Mouse (Mus musculus) cerebellum, adult 2 months (tissue): ENCODE results near the gene Gipc3.

Experiments used
- CTCF ChIP-seq: fragments of 200-500 bp; IDR thresholded peaks from 2 replicates; pipeline ENCODE4 v1.5.1; 2011; ENCODE audit warnings: low read depth, mild to moderate bottlenecking, control low read depth, low read length, moderate library complexity, borderline replicate concordance; ENCODE audit not compliant: insufficient read depth
- POLR2A ChIP-seq: fragments of 200-500 bp; IDR thresholded peaks from 2 replicates; pipeline ENCODE4 v1.6.1; 2011; ENCODE audit warnings: low read length, control low read depth, borderline replicate concordance; ENCODE audit not compliant: insufficient read depth

- TF ChIP-seq POLR2A (no peak), CTCF (peak; percentile 54; the same call in 1 of the 2 replicates)
Observed at GRCm38 (mm10) chr10:81316338-81317060, 26.6 kb downstream of the Gipc3 start.
